Mouse (Mus musculus) CD4-positive, CD25-positive, alpha-beta regulatory T cell (primary cell): ENCODE data around the gene Bcl2l12. TPM values are rescaled to one million over a fixed set of nuclear protein-coding genes. Genes with fewer than 3 reads are reported as not detected.

ENCODE experiments used
- polyA plus RNA-seq: library from polyadenylated mRNA; unstranded; fragments of 100-300 nt; shearing (Covaris generic); gene quantifications from one replicate; pipeline ENCODE4 v1.2.1, GENCODE M21; 2017

The Bcl2l12 gene
- 35.8 TPM for polyA plus RNA-seq

DNA sequence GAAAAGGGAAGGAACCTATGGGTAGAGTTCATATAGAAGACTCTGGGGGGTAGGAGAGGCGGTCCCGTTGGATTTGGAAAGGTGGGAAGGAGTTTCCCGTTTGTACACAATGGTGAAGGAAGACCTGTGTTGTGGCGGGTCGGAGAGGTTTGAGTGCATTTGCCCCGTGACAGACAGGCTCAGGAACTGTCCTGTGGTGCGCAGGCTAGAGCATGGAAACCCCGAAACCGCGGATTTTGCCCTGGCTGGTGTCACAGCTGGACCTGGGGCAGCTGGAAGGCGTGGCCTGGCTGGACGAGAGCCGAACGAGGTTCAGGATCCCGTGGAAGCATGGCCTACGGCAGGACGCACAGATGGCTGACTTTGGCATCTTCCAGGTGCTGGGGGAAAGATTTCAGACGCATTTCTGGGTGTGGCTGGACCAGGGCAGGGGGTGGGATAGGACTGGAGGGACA, at the start of gene Bcl2l12:
Gene Bcl2l12 (minus strand): TSS at position 212 of the 455 bp plus-strand sequence.

DNA sequence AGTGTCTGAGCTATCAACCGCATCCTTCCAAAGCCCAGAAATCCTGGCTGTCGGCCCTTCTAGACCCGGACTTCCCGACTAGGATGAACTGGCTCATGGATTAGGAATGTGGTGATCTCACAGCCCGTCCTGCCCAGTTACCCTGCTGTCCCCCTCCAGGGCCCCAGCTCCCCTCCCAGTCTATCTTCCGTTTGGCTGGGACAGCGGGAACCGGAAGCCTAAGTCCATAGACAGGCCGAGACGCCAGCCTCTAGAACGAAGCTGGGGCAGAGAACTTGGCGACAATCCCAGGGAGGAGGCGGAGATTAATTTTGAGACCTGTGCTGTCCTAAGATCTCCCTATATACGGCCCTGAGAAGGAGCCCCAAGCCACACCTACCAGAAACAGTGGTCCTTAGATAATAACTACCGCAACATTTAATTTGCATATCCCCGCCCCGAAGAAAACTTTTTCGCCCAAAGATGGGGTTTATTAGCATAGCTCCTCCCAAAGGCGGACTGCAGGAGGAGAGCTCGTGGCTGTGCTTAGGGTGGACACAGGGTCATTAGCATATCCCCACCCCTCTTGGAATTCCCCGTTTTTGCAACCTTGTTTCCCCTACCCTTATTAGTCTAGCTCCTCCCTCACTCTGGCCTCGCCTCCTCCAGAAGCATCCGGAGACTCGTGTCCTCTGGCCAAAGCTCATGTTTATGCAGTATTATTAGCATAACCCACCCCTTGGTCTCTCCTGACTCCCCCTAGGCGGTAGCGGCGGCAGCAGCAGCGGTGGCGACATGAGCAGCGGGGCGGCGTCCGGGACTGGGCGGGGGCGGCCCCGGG, 18.9 kb upstream of the Bcl2l12 start, which contains the start of gene Rras:
Gene Rras (plus strand): TSS at position 720 of the 820 bp plus-strand sequence.

DNA sequence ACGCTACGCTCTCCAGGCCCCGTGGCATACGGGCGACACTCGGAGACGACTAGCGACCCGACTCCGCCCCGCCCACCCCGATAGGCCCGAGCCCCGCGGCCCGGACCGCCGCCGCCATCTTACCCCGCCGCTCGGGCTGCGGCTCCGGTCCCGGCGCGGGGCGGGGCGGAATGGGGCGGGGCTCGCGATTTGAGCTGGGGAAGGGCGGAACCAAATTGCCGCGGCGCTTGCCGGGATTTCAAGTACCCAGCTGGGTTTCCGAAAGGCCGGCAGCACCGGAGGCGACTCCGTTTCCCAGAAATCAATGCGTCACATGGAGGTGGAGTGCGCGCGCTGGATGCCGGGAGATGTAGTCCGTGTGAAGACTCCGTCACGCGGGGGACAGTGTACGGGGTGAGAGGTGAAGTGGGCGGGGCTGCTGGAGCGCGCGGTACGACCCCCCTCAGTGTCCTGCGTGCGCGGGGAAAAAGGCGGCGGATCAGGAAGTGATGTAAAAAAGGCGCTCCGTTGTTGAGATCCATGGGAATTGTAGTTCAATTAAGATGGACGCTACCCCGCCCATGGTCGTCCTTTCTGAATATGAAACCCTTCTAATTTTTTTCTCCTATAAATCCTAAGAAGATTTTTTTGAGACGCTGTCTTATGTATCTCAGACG, 17.6 kb upstream of the Bcl2l12 start, which contains the start of gene Scaf1:
Gene Scaf1 (minus strand): TSS at position 407 of the 656 bp plus-strand sequence.

DNA sequence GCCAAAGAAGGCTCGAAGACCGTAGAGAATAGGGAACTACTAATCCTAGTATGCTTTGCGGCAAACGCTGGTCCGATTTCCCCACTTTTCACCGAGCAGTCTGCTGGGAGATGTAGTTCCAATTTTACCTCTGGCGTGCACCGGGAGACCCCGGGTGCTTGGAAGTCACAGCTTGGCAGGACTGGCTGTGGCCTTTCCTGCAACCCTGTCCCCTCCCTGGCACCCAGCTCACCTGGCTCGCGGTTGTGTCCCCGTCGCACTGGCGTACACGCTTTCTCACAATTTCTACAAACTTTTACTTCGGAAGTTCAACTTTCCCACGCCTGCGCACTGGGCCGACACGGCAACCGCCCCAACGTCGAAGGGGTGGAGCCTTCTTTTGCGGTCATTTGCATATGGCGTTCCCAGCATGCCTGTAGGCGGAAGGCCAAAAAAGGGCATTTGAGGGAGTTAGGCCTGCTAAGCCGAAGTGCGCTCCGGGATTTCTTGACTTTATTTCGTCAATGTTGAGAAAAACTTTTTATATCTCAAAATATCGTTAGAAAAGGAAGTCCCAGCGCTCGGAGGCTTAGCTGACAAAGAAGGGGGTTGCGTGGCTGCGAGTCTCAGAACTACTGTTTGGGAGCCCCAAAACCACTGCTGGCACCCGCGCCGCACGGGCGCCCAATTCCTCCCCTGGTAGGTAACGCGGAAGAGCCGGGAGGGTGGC, 1.1 kb downstream of the Bcl2l12 start, which contains the start of gene Irf3:
Gene Irf3 (plus strand): TSS at position 418 of the 709 bp plus-strand sequence.

DNA sequence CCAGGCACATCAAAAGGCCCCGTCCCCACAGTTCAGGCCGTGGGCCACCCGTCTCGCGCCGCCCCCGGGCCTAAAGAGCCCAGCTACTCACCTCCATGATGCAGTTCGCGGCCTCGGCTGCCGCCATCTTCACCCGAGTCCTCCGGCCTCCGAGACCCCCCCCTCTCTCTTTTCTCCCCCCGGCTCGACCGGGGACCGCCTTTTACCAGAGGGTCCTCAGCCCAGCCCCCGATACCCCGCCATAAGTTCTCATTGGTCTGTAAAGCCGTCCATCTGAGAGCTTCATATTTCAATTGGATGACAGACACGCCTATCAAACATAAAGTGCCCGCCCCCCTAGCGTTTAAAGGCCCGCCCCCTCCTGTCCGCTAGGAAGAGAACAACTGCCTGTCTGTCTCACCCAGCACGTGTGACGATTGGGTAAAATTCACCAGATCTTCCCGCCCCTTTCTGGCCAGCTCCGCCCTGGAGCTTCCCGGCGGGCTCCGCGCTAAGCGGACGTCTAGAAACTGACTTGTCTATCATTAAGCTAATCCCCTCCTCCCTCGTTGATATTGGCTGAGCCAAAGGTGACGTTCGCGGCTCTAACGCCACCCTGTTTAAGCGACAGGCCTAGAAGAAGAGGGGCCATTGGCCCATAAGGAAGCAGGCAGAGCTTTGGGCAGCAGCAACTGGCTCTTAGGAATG, 12.2 kb downstream of the Bcl2l12 start, which contains the start of gene Prmt1:
Gene Prmt1 (minus strand): TSS at position 377 of the 687 bp plus-strand sequence.

DNA sequence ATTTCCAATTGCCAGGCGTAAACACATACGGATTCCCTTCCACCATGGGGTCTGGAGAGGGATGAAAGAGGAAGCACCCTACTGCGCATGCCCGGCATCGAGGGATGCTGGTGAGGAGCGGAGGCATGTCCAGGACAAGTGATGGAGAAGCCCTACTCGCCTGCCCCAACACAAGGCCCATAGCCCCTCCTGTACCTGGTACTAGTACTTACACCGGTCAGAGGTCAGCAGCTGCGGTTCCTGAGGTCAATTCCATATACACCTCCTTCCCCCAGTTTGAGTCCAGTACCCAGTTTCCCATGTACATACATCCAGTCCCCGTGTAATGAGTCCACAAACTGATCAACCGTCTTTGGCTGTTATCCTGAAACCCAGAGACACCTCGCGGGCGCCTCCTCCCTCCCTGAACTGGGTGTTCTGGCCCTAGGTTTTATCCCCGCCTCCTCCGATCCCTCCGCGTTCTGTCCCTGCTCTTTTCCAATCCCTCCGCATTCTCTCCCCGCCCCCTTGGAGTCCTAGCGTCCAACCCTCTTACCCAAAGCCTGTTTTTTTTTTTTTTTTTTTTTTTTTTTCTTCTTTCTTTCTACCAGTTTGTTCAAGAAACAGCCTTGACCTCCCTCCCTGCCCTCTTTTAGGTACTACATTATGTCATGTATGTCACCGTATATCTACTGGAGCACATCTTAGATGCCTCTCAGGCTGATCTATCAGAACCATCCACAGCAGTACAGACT, 24.0 kb downstream of the Bcl2l12 start, which contains the start of gene Cpt1c:
Gene Cpt1c (minus strand): TSS at position 469 of the 734 bp plus-strand sequence.

DNA sequence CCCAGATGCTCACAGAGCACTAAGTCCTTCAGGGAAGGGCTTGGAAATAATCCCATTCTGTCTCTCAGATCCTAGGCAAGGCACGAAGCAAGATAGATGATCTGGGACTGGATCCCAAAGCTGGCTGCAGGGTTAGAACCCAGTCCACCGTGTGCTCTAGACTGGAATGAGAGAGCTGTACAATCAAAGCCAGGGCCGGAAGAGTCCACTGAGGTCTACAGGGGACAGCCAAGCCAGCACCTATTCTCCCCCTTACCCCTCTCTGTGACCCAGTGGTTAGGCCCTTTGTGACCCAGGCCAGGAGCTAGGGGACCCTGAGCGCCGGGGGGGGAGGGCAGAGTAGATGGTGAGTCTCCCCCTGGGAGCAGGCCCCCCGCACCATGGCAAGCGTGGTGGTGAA, 55.6 kb downstream of the Bcl2l12 start, which contains the start of gene Tsks:
Gene Tsks (plus strand): TSS at position 301 of the 400 bp plus-strand sequence.

Other genes starting within 250 kb of the Bcl2l12 start
- 0.71 TPM for gene Zfp473, start 247.7 kb downstream of the Bcl2l12 start, polyA plus RNA-seq
- 43.8 TPM for gene Nup62, start 182.6 kb downstream of the Bcl2l12 start, polyA plus RNA-seq
- gene Il4i1, start 182.3 kb downstream of the Bcl2l12 start, polyA plus RNA-seq, result 2.3 TPM
- 0.39 TPM for gene Atf5, start 182.1 kb downstream of the Bcl2l12 start, polyA plus RNA-seq
- gene Akt1s1, start 149.7 kb downstream of the Bcl2l12 start, polyA plus RNA-seq, result 35.4 TPM
- gene Tbc1d17, start 149.6 kb downstream of the Bcl2l12 start, polyA plus RNA-seq, result 93.5 TPM
- gene Pnkp, start 141.6 kb downstream of the Bcl2l12 start, polyA plus RNA-seq, result 105 TPM
- 27.7 TPM for gene Ptov1, start 128.9 kb downstream of the Bcl2l12 start, polyA plus RNA-seq
- 59.3 TPM for gene Med25, start 106.0 kb downstream of the Bcl2l12 start, polyA plus RNA-seq
- gene Fuz, start 102.6 kb downstream of the Bcl2l12 start, polyA plus RNA-seq, result 45.3 TPM
- 68.0 TPM for gene Ap2a1, start 69.2 kb downstream of the Bcl2l12 start, polyA plus RNA-seq
- not detected for gene Tsks, start 55.5 kb downstream of the Bcl2l12 start, polyA plus RNA-seq
- gene Cpt1c, start 23.9 kb downstream of the Bcl2l12 start, polyA plus RNA-seq, result 0.30 TPM
- gene Prmt1, start 12.1 kb downstream of the Bcl2l12 start, polyA plus RNA-seq, result 175 TPM
- gene Irf3, start 1.1 kb downstream of the Bcl2l12 start, polyA plus RNA-seq, result 235 TPM
- 38.8 TPM for gene Scaf1, start 17.7 kb upstream of the Bcl2l12 start, polyA plus RNA-seq
- gene Rras, start 19.2 kb upstream of the Bcl2l12 start, polyA plus RNA-seq, result 24.1 TPM
- gene Prr12, start 54.2 kb upstream of the Bcl2l12 start, polyA plus RNA-seq, result 4.0 TPM
- 115 TPM for gene Nosip, start 63.7 kb upstream of the Bcl2l12 start, polyA plus RNA-seq
- 3.0 TPM for gene Prrg2, start 64.0 kb upstream of the Bcl2l12 start, polyA plus RNA-seq
- gene Rcn3, start 93.5 kb upstream of the Bcl2l12 start, polyA plus RNA-seq, result 10.7 TPM
- 2.8 TPM for gene Fcgrt, start 105.1 kb upstream of the Bcl2l12 start, polyA plus RNA-seq
- gene Rps11, start 125.7 kb upstream of the Bcl2l12 start, polyA plus RNA-seq, result 2,481 TPM
- gene Rpl13a, start 130.0 kb upstream of the Bcl2l12 start, polyA plus RNA-seq, result 2,316 TPM
- not detected for gene Gm45713, start 137.5 kb upstream of the Bcl2l12 start, polyA plus RNA-seq
- 309 TPM for gene Flt3l, start 137.7 kb upstream of the Bcl2l12 start, polyA plus RNA-seq
- gene Pih1d1, start 155.6 kb upstream of the Bcl2l12 start, polyA plus RNA-seq, result 59.4 TPM
- 58.9 TPM for gene Aldh16a1, start 155.9 kb upstream of the Bcl2l12 start, polyA plus RNA-seq
- gene Slc17a7, start 165.2 kb upstream of the Bcl2l12 start, polyA plus RNA-seq, result 0.08 TPM
- gene Gfy, start 180.9 kb upstream of the Bcl2l12 start, polyA plus RNA-seq, result not detected
- not detected for gene Pth2, start 182.3 kb upstream of the Bcl2l12 start, polyA plus RNA-seq
- 0.07 TPM for gene Ccdc155, start 206.2 kb upstream of the Bcl2l12 start, polyA plus RNA-seq
- gene Dkkl1, start 213.4 kb upstream of the Bcl2l12 start, polyA plus RNA-seq, result 8.9 TPM
- 4.9 TPM for gene Tead2, start 217.0 kb upstream of the Bcl2l12 start, polyA plus RNA-seq
- gene Cd37, start 240.4 kb upstream of the Bcl2l12 start, polyA plus RNA-seq, result 607 TPM
- gene Slc6a16, start 242.4 kb upstream of the Bcl2l12 start, polyA plus RNA-seq, result not detected